Mouse (Mus musculus): ENCODE results near the gene Shc1. TPM values are rescaled to one million over a fixed set of nuclear protein-coding genes. Genes with fewer than 3 reads are reported as not detected.

Shc1 gene
- polyA plus RNA-seq, 1 experiment from 2014 or later = 113 TPM

GRCm38 (mm10) chr3:89434532-89434931, 16.3 kb downstream of the Shc1 start:
- no peak for ATAC-seq (ENCODE audit: insufficient number of reproducible peaks, low FRiP score, low TSS enrichment, low read depth)
- peak overlapping the region; percentile 34; the same call in 1 of the 2 replicates for H3K27ac ChIP-seq (replicated peaks)
- WGBS = 68% methylated on average over 11 of the region's 11 CpGs

GRCm38 (mm10) chr3:89435041-89435440, 16.8 kb downstream of the Shc1 start:
- no peak overlapping the region for H3K4me2 ChIP-seq (replicated peaks)
- H3K27ac ChIP-seq (replicated peaks) = peak overlapping the region; percentile 34; the same call in 1 of the 2 replicates
- WGBS = 48% methylated on average over 7 of the region's 7 CpGs
- peaks cover 26% of the 10 kb centered on the region for H3K36me3 ChIP-seq
- H3K4me3 ChIP-seq (replicated peaks) = no peak overlapping the region
- H3K27me3 ChIP-seq = no peaks in the 10 kb centered on the region
- no peak overlapping the region for H3K9ac ChIP-seq
- ATAC-seq (ENCODE audit: insufficient number of reproducible peaks, low FRiP score, low TSS enrichment, low read depth) = no peak
- peaks cover 34% of the 10 kb centered on the region for H3K4me1 ChIP-seq
- no peaks in the 10 kb centered on the region for H3K9me3 ChIP-seq (replicated peaks)

More at GRCm38 (mm10) chr3:89434532-89434931, 16.3 kb downstream of the Shc1 start:
- H3K4me1 ChIP-seq = peaks cover 34% of the 10 kb centered on the region
- no peak overlapping the region for H3K4me2 ChIP-seq (replicated peaks)
- no peak overlapping the region for H3K9ac ChIP-seq
- peaks cover 26% of the 10 kb centered on the region for H3K36me3 ChIP-seq
- H3K27me3 ChIP-seq = no peaks in the 10 kb centered on the region
- no peak overlapping the region for H3K4me3 ChIP-seq (replicated peaks)
- no peaks in the 10 kb centered on the region for H3K9me3 ChIP-seq (replicated peaks)

GRCm38 (mm10) chr3:89436176-89437113, 18.2 kb downstream of the Shc1 start, which contains the start of gene Pbxip1:
Gene Pbxip1 (plus strand): TSS chr3:89436706.
- H3K9me3 ChIP-seq (replicated peaks) = no peaks in the 10 kb centered on the region
- H3K27ac ChIP-seq (replicated peaks) = peak within 1 kb of the TSS; percentile 70
- H3K4me2 ChIP-seq (replicated peaks) = peak within 1 kb of the TSS; percentile 57
- peaks cover 26% of the 10 kb centered on the region for H3K36me3 ChIP-seq
- peaks cover 28% of the 10 kb centered on the region for H3K4me1 ChIP-seq
- H3K27me3 ChIP-seq = no peaks in the 10 kb centered on the region
- H3K9ac ChIP-seq = peak within 1 kb of the TSS; percentile 57
- peak within 1 kb of the TSS; percentile 52 for H3K4me3 ChIP-seq (replicated peaks)
- ATAC-seq (ENCODE audit: insufficient number of reproducible peaks, low FRiP score, low TSS enrichment, low read depth) = peak; percentile 69
- 5% methylated on average over 16 of the region's 16 CpGs for WGBS

GRCm38 (mm10) chr3:89437269-89437668, 19.0 kb downstream of the Shc1 start:
- H3K36me3 ChIP-seq = peaks cover 25% of the 10 kb centered on the region
- H3K9ac ChIP-seq = peak overlapping the region; percentile 57
- no peaks in the 10 kb centered on the region for H3K9me3 ChIP-seq (replicated peaks)
- H3K4me3 ChIP-seq (replicated peaks) = peak overlapping the region; percentile 52
- peak overlapping the region; percentile 57 for H3K4me2 ChIP-seq (replicated peaks)
- no peak for ATAC-seq (ENCODE audit: insufficient number of reproducible peaks, low FRiP score, low TSS enrichment, low read depth)
- peaks cover 22% of the 10 kb centered on the region for H3K4me1 ChIP-seq
- peak overlapping the region; percentile 70 for H3K27ac ChIP-seq (replicated peaks)
- no peaks in the 10 kb centered on the region for H3K27me3 ChIP-seq
- 30% methylated on average over 5 of the region's 5 CpGs for WGBS

GRCm38 (mm10) chr3:89440691-89441090, 22.4 kb downstream of the Shc1 start:
- no peak overlapping the region for H3K4me2 ChIP-seq (replicated peaks)
- no peak overlapping the region for H3K4me3 ChIP-seq (replicated peaks)
- 93% methylated on average over 2 of the region's 2 CpGs for WGBS
- H3K36me3 ChIP-seq = peaks cover 16% of the 10 kb centered on the region
- H3K9me3 ChIP-seq (replicated peaks) = no peaks in the 10 kb centered on the region
- H3K27me3 ChIP-seq = no peaks in the 10 kb centered on the region
- peaks cover 11% of the 10 kb centered on the region for H3K4me1 ChIP-seq
- ATAC-seq (ENCODE audit: insufficient number of reproducible peaks, low FRiP score, low TSS enrichment, low read depth) = no peak
- H3K9ac ChIP-seq = no peak overlapping the region
- H3K27ac ChIP-seq (replicated peaks) = no peak overlapping the region

GRCm38 (mm10) chr3:89448720-89449537, 30.7 kb downstream of the Shc1 start:
- Histone ChIP-seq H3K36me3 (peaks cover 28% of the 10 kb centered on the region), H3K4me1 (peaks cover 11% of the 10 kb centered on the region), H3K9ac (no peak overlapping the region), H3K4me2 (replicated peaks) (no peak overlapping the region), H3K9me3 (replicated peaks) (no peaks in the 10 kb centered on the region), H3K4me3 (replicated peaks) (no peak overlapping the region), H3K27me3 (no peaks in the 10 kb centered on the region), H3K27ac (replicated peaks) (no peak overlapping the region; the same call in 1 of the 2 replicates)
- peak; percentile 24; the same call in 1 of the 2 replicates for ATAC-seq (ENCODE audit: insufficient number of reproducible peaks, low FRiP score, low TSS enrichment, low read depth)
- WGBS = 53% methylated on average over 13 of the region's 13 CpGs

- peaks cover 22% of the 10 kb centered on the region for H3K36me3 ChIP-seq
- H3K27ac ChIP-seq (replicated peaks) = no peak overlapping the region
- H3K9me3 ChIP-seq (replicated peaks) = no peaks in the 10 kb centered on the region
- H3K4me1 ChIP-seq = peaks cover 11% of the 10 kb centered on the region
- peak; percentile 56; the same call in 1 of the 2 replicates for ATAC-seq (ENCODE audit: insufficient number of reproducible peaks, low FRiP score, low TSS enrichment, low read depth)
- 48% methylated on average over 7 of the region's 7 CpGs for WGBS
- no peak overlapping the region for H3K4me3 ChIP-seq (replicated peaks)
- H3K27me3 ChIP-seq = no peaks in the 10 kb centered on the region
- no peak overlapping the region for H3K9ac ChIP-seq
- H3K4me2 ChIP-seq (replicated peaks) = no peak overlapping the region
Observed at GRCm38 (mm10) chr3:89449541-89449940, 31.3 kb downstream of the Shc1 start.

- peaks cover 13% of the 10 kb centered on the region for H3K4me1 ChIP-seq
- 86% methylated on average over 1 of the region's 1 CpGs for WGBS
- H3K27ac ChIP-seq (replicated peaks) = no peak overlapping the region
- no peak overlapping the region for H3K4me2 ChIP-seq (replicated peaks)
- H3K36me3 ChIP-seq = peaks cover 5% of the 10 kb centered on the region; the same call in 1 of the 2 replicates
- no peak overlapping the region for H3K9ac ChIP-seq
- H3K4me3 ChIP-seq (replicated peaks) = no peak overlapping the region
- no peak for ATAC-seq (ENCODE audit: insufficient number of reproducible peaks, low FRiP score, low TSS enrichment, low read depth)
- H3K9me3 ChIP-seq (replicated peaks) = no peaks in the 10 kb centered on the region
- H3K27me3 ChIP-seq = no peaks in the 10 kb centered on the region
Observed at GRCm38 (mm10) chr3:89451916-89452315, 33.7 kb downstream of the Shc1 start.

GRCm38 (mm10) chr3:89454401-89455177, 36.3 kb downstream of the Shc1 start, which contains the start of gene Pmvk:
Gene Pmvk (plus strand): TSS chr3:89454541.
- ATAC-seq (ENCODE audit: insufficient number of reproducible peaks, low FRiP score, low TSS enrichment, low read depth) = no peak
- no peak within 1 kb of the TSS for H3K27ac ChIP-seq (replicated peaks)
- no peak within 1 kb of the TSS for H3K9ac ChIP-seq
- no peak within 1 kb of the TSS for H3K4me2 ChIP-seq (replicated peaks)
- H3K4me1 ChIP-seq = peaks cover 16% of the 10 kb centered on the region
- WGBS = 57% methylated on average over 10 of the region's 10 CpGs
- H3K4me3 ChIP-seq (replicated peaks) = no peak within 1 kb of the TSS
- no peaks in the 10 kb centered on the region for H3K27me3 ChIP-seq
- no peaks in the 10 kb centered on the region for H3K9me3 ChIP-seq (replicated peaks)
- H3K36me3 ChIP-seq = no peaks in the 10 kb centered on the region

- no peaks in the 10 kb centered on the region for H3K36me3 ChIP-seq
- no peak overlapping the region for H3K9ac ChIP-seq
- 67% methylated on average over 1 of the region's 1 CpGs for WGBS
- H3K4me1 ChIP-seq = peaks cover 19% of the 10 kb centered on the region
- no peaks in the 10 kb centered on the region for H3K27me3 ChIP-seq
- ATAC-seq (ENCODE audit: insufficient number of reproducible peaks, low FRiP score, low TSS enrichment, low read depth) = no peak
- H3K4me2 ChIP-seq (replicated peaks) = no peak overlapping the region
- no peak overlapping the region for H3K4me3 ChIP-seq (replicated peaks)
- H3K9me3 ChIP-seq (replicated peaks) = no peaks in the 10 kb centered on the region
- H3K27ac ChIP-seq (replicated peaks) = no peak overlapping the region
Observed at GRCm38 (mm10) chr3:89455786-89456285, 37.6 kb downstream of the Shc1 start.

All from embryonic facial prominence, embryonic 15.5 days (tissue).